ENCODE assay signal across 8 mouse cellular contexts in genomic region chr17:24529883-24530282, GRCm38 (mm10). TPM values are rescaled to one million over a fixed set of nuclear protein-coding genes. Genes with fewer than 3 reads are reported as not detected.
DNase-seq lines count a peak whose midpoint lies in the region; ATAC-seq and TF ChIP-seq lines count a peak whose summit lies in the region.

No protein-coding gene starts in this region.

- WGBS in lung, embryonic 15.5 days, result 12% methylated on average over 5 of the region's 5 CpGs
- WGBS in lung, adult 2 months, result 34% methylated on average over 5 of the region's 5 CpGs
- WGBS in embryonic facial prominence, embryonic 14.5 days, result 30% methylated on average over 5 of the region's 5 CpGs
- WGBS in limb, embryonic 11.5 days, result 27% methylated on average over 5 of the region's 5 CpGs
- WGBS in neural tube, embryonic 15.5 days, result 21% methylated on average over 5 of the region's 5 CpGs

- H3K4me1 ChIP-seq in lung, embryonic 15.5 days, result peaks cover 55% of the 10 kb centered on the region
- peaks cover 13% of the 10 kb centered on the region for H3K4me1 ChIP-seq in lung, adult 2 months (ENCODE audit: control insufficient read depth, insufficient read depth, low read length)
- H3K4me1 ChIP-seq in embryonic facial prominence, embryonic 14.5 days (ENCODE audit: control insufficient read depth, insufficient read depth, low read length), result peaks cover 24% of the 10 kb centered on the region
- peaks cover 40% of the 10 kb centered on the region for H3K4me1 ChIP-seq in limb, embryonic 11.5 days (ENCODE audit: control insufficient read depth, insufficient read depth, low read length)
- H3K4me1 ChIP-seq in neural tube, embryonic 15.5 days, result peaks cover 76% of the 10 kb centered on the region

- no peak for TF ChIP-seq POLR2A in lung, adult 2 months (IDR thresholded peaks at IDR 0.05; ENCODE audit: borderline replicate concordance, extremely low read depth, low read depth, low read length)

- no peak for DNase-seq in lung, adult 2 months
- no peak for DNase-seq in embryonic facial prominence, embryonic 14.5 days (ENCODE audit: low spot score)
- no peak for DNase-seq in limb, embryonic 11.5 days (ENCODE audit: low spot score)
- DNase-seq in left cerebral cortex, adult 8-10 months (ENCODE audit: low spot score in 2 of 2), result no peak
- no peak for DNase-seq in retina, postnatal 1 day
- DNase-seq in lung, postnatal 14 days, result no peak

- TF ChIP-seq CTCF in lung, adult 2 months (IDR thresholded peaks at IDR 0.05; ENCODE audit: insufficient read depth, low read length), result no peak

- peak overlapping the region; percentile 87 for H3K4me3 ChIP-seq in lung, embryonic 15.5 days
- H3K4me3 ChIP-seq in lung, adult 2 months (replicated peaks; ENCODE audit: extremely low read depth, low read depth, low read length), result no peak overlapping the region
- H3K4me3 ChIP-seq in embryonic facial prominence, embryonic 14.5 days (ENCODE audit: low read depth, low read length), result peak overlapping the region; percentile 58
- peak overlapping the region; percentile 53 for H3K4me3 ChIP-seq in limb, embryonic 11.5 days (ENCODE audit: low read depth, low read length)
- peak overlapping the region; percentile 97 for H3K4me3 ChIP-seq in neural tube, embryonic 15.5 days (replicated peaks)

- H3K27ac ChIP-seq in lung, embryonic 15.5 days, result peak overlapping the region; percentile 72
- H3K27ac ChIP-seq in embryonic facial prominence, embryonic 14.5 days (replicated peaks; ENCODE audit: low read depth, low read length), result peak overlapping the region; percentile 85
- peak overlapping the region; percentile 38; the same call in 1 of the 2 replicates for H3K27ac ChIP-seq in limb, embryonic 11.5 days (replicated peaks; ENCODE audit: low read depth, low read length)
- H3K27ac ChIP-seq in neural tube, embryonic 15.5 days (replicated peaks), result 0 out of 2 replicates have a peak overlapping the region, but pooled peaks have one; percentile 33

- H3K4me2 ChIP-seq in lung, embryonic 15.5 days, result peak overlapping the region; percentile 63
- H3K4me2 ChIP-seq in embryonic facial prominence, embryonic 14.5 days (ENCODE audit: low read depth, low read length), result peak overlapping the region; percentile 90
- peak overlapping the region; percentile 84 for H3K4me2 ChIP-seq in limb, embryonic 11.5 days (ENCODE audit: low read depth, severe bottlenecking)
- H3K4me2 ChIP-seq in neural tube, embryonic 15.5 days, result peak overlapping the region; percentile 81

- peaks cover 6% of the 10 kb centered on the region; the same call in 1 of the 2 replicates for H3K36me3 ChIP-seq in lung, embryonic 15.5 days
- H3K36me3 ChIP-seq in embryonic facial prominence, embryonic 14.5 days (ENCODE audit: control insufficient read depth, insufficient read depth, low read length), result peaks cover 24% of the 10 kb centered on the region
- peaks cover 6% of the 10 kb centered on the region; the same call in 1 of the 2 replicates for H3K36me3 ChIP-seq in limb, embryonic 11.5 days (ENCODE audit: control insufficient read depth, insufficient read depth, low read length)
- peaks cover 4% of the 10 kb centered on the region; the same call in 1 of the 2 replicates for H3K36me3 ChIP-seq in neural tube, embryonic 15.5 days

- peak overlapping the region; percentile 79 for H3K9ac ChIP-seq in lung, embryonic 15.5 days
- peak overlapping the region; percentile 79 for H3K9ac ChIP-seq in embryonic facial prominence, embryonic 14.5 days (ENCODE audit: low read depth, low read length)
- peak overlapping the region; percentile 77 for H3K9ac ChIP-seq in limb, embryonic 11.5 days (ENCODE audit: low read length)
- peak overlapping the region; percentile 90 for H3K9ac ChIP-seq in neural tube, embryonic 15.5 days (replicated peaks)

- H3K27me3 ChIP-seq in lung, embryonic 15.5 days, result no peaks in the 10 kb centered on the region
- no peaks in the 10 kb centered on the region for H3K27me3 ChIP-seq in embryonic facial prominence, embryonic 14.5 days (replicated peaks; ENCODE audit: control insufficient read depth, insufficient read depth, low read length)
- no peaks in the 10 kb centered on the region for H3K27me3 ChIP-seq in limb, embryonic 11.5 days (ENCODE audit: control insufficient read depth, insufficient read depth, low read length)
- no peaks in the 10 kb centered on the region for H3K27me3 ChIP-seq in neural tube, embryonic 15.5 days (replicated peaks)

- no peak for ATAC-seq in lung, embryonic 15.5 days (ENCODE audit: borderline replicate concordance, extremely low read depth, low FRiP score, low TSS enrichment)
- ATAC-seq in embryonic facial prominence, embryonic 14.5 days (ENCODE audit: low read depth), result no peak
- ATAC-seq in limb, embryonic 11.5 days (ENCODE audit: insufficient number of reproducible peaks, low FRiP score, low TSS enrichment, low read depth), result no peak
- no peak for ATAC-seq in neural tube, embryonic 15.5 days (ENCODE audit: low FRiP score)

- H3K9me3 ChIP-seq in lung, embryonic 15.5 days, result no peaks in the 10 kb centered on the region
- no peaks in the 10 kb centered on the region for H3K9me3 ChIP-seq in embryonic facial prominence, embryonic 14.5 days (ENCODE audit: control insufficient read depth, low read length)
- no peaks in the 10 kb centered on the region for H3K9me3 ChIP-seq in limb, embryonic 11.5 days (ENCODE audit: control insufficient read depth, low read length)
- no peaks in the 10 kb centered on the region for H3K9me3 ChIP-seq in neural tube, embryonic 15.5 days (replicated peaks)

RNA-seq across cellular contexts. Expression of gene Traf7, which starts 2.1 kb away (rescaled TPM):
- polyA plus RNA-seq in lung, embryonic 15.5 days (2015; fragmentation: Nextera tagmentation; extraction: Ambion mirVana), result 96.7 and 106 TPM in 2 replicates
- polyA plus RNA-seq in lung, adult 2 months (2012; rRNA removed), result 237 and 263 TPM in 2 replicates
- polyA plus RNA-seq in embryonic facial prominence, embryonic 14.5 days (2014; fragmentation: Nextera tagmentation; extraction: Ambion mirVana), result 78.9 and 86.3 TPM in 2 replicates
- polyA plus RNA-seq in limb, embryonic 11.5 days (2014; fragmentation: Nextera tagmentation; extraction: Ambion mirVana), result 89.3 and 102 TPM in 2 replicates
- 83.2 and 89.4 TPM in 2 replicates for polyA plus RNA-seq in neural tube, embryonic 15.5 days (2015; fragmentation: Nextera tagmentation; extraction: Ambion mirVana)
- total RNA-seq in left cerebral cortex, adult 8-10 months (2022), result 10 to 100 TPM; 78.0 to 85.3 (median 83.4) TPM

RNA-seq across cellular contexts. Expression of gene Rab26, which starts 4.1 kb away (rescaled TPM):
- 2.3 and 3.3 TPM in 2 replicates for polyA plus RNA-seq in lung, embryonic 15.5 days (2015; fragmentation: Nextera tagmentation; extraction: Ambion mirVana)
- 1.1 and 1.2 TPM in 2 replicates for polyA plus RNA-seq in lung, adult 2 months (2012; rRNA removed)
- polyA plus RNA-seq in embryonic facial prominence, embryonic 14.5 days (2014; fragmentation: Nextera tagmentation; extraction: Ambion mirVana), result 2.8 and 2.9 TPM in 2 replicates
- polyA plus RNA-seq in limb, embryonic 11.5 days (2014; fragmentation: Nextera tagmentation; extraction: Ambion mirVana), result 1.8 and 3.1 TPM in 2 replicates
- 6.1 and 9.1 TPM in 2 replicates for polyA plus RNA-seq in neural tube, embryonic 15.5 days (2015; fragmentation: Nextera tagmentation; extraction: Ambion mirVana)
- total RNA-seq in left cerebral cortex, adult 8-10 months (2022), result 10 to 100 TPM; 41.3 to 54.4 (median 48.4) TPM

RNA-seq across cellular contexts. Expression of gene Pkd1, which starts 19.8 kb away (rescaled TPM):
- polyA plus RNA-seq in lung, embryonic 15.5 days (2015; fragmentation: Nextera tagmentation; extraction: Ambion mirVana), result 24.7 and 30.2 TPM in 2 replicates
- polyA plus RNA-seq in lung, adult 2 months (2012; rRNA removed), result 136 and 146 TPM in 2 replicates
- 37.9 and 40.1 TPM in 2 replicates for polyA plus RNA-seq in embryonic facial prominence, embryonic 14.5 days (2014; fragmentation: Nextera tagmentation; extraction: Ambion mirVana)
- 20.8 and 22.5 TPM in 2 replicates for polyA plus RNA-seq in limb, embryonic 11.5 days (2014; fragmentation: Nextera tagmentation; extraction: Ambion mirVana)
- polyA plus RNA-seq in neural tube, embryonic 15.5 days (2015; fragmentation: Nextera tagmentation; extraction: Ambion mirVana), result 31.2 and 31.7 TPM in 2 replicates
- 10 to 100 TPM; 67.7 to 81.1 (median 77.3) TPM for total RNA-seq in left cerebral cortex, adult 8-10 months (2022)

RNA-seq across cellular contexts. Expression of gene Caskin1, which starts 41.5 kb away (rescaled TPM):
- 0.97 and 1.0 TPM in 2 replicates for polyA plus RNA-seq in lung, embryonic 15.5 days (2015; fragmentation: Nextera tagmentation; extraction: Ambion mirVana)
- polyA plus RNA-seq in lung, adult 2 months (2012; rRNA removed), result 1.7 and 2.1 TPM in 2 replicates
- polyA plus RNA-seq in embryonic facial prominence, embryonic 14.5 days (2014; fragmentation: Nextera tagmentation; extraction: Ambion mirVana), result 2.9 and 3.7 TPM in 2 replicates
- 2.3 and 2.5 TPM in 2 replicates for polyA plus RNA-seq in limb, embryonic 11.5 days (2014; fragmentation: Nextera tagmentation; extraction: Ambion mirVana)
- polyA plus RNA-seq in neural tube, embryonic 15.5 days (2015; fragmentation: Nextera tagmentation; extraction: Ambion mirVana), result 42.7 and 53.4 TPM in 2 replicates
- total RNA-seq in left cerebral cortex, adult 8-10 months (2022), result 100 to 1,000 TPM; 119 to 135 (median 127) TPM

RNA-seq across cellular contexts. Expression of gene Mlst8, which starts 51.0 kb away (rescaled TPM):
- 31.6 and 34.5 TPM in 2 replicates for polyA plus RNA-seq in lung, embryonic 15.5 days (2015; fragmentation: Nextera tagmentation; extraction: Ambion mirVana)
- 27.5 and 43.2 TPM in 2 replicates for polyA plus RNA-seq in lung, adult 2 months (2012; rRNA removed)
- 21.7 and 23.7 TPM in 2 replicates for polyA plus RNA-seq in embryonic facial prominence, embryonic 14.5 days (2014; fragmentation: Nextera tagmentation; extraction: Ambion mirVana)
- polyA plus RNA-seq in limb, embryonic 11.5 days (2014; fragmentation: Nextera tagmentation; extraction: Ambion mirVana), result 30.3 and 36.2 TPM in 2 replicates
- polyA plus RNA-seq in neural tube, embryonic 15.5 days (2015; fragmentation: Nextera tagmentation; extraction: Ambion mirVana), result 29.5 and 33.1 TPM in 2 replicates
- total RNA-seq in left cerebral cortex, adult 8-10 months (2022), result 10 to 100 TPM; 29.2 to 39.0 (median 35.4) TPM

Comparison
In these comparisons a context has a peak if more than half of its experiments do, and no peak if none do; other contexts are left out.
1. H3K27ac ChIP-seq: peak in every context shown above with its lines; median percentile 85 in embryonic facial prominence, embryonic 14.5 days; 72 in lung, embryonic 15.5 days; 38 in limb, embryonic 11.5 days; 33 in neural tube, embryonic 15.5 days.